Mouse (Mus musculus) forebrain, embryonic 11.5 days (tissue): ENCODE measurements at regions not wholly inside any gene's neighbourhood (a gene's known extent, or its start where the extent isn't known, plus 50 kb on each side); places are given as distances from the start of the nearest gene placed in this dataset.

Experiments
- ATAC-seq: fragments of 200-750 bp; cut with Nextera tagmentation; replicated peaks from 2 replicates; pipeline ENCODE4 v1.8.0; 2017; ENCODE audit warnings: moderate TSS enrichment; ENCODE audit not compliant: low FRiP score
- DNase-seq: peaks from one replicate; pipeline ENCODE4 v3.0.0-alpha.2; 2017; ENCODE audit warnings: low spot score
- H3K27ac ChIP-seq: fragments of 300-500 bp; sonication (generic); 2 replicates; pipeline ENCODE4 v1.5.1; 2014; ENCODE audit warnings: low read depth, low read length
- H3K27me3 ChIP-seq: fragments of 300-500 bp; sonication (generic); 2 replicates; pipeline ENCODE4 v1.6.1; 2014; ENCODE audit warnings: mild to moderate bottlenecking, low read length, mixed read lengths; ENCODE audit not compliant: control insufficient read depth, insufficient read depth
- H3K36me3 ChIP-seq: fragments of 300-500 bp; sonication (generic); 2 replicates; pipeline ENCODE4 v1.6.1; 2014; ENCODE audit warnings: mild to moderate bottlenecking, low read length, moderate library complexity, mixed read lengths; ENCODE audit not compliant: control insufficient read depth, insufficient read depth
- H3K4me1 ChIP-seq: fragments of 300-500 bp; sonication (generic); replicated peaks from 2 replicates; pipeline ENCODE4 v1.6.1; 2014; ENCODE audit warnings: low read length, mixed read lengths; ENCODE audit not compliant: control insufficient read depth, insufficient read depth
- H3K4me2 ChIP-seq: fragments of 300-500 bp; sonication (generic); 2 replicates; pipeline ENCODE4 v1.6.1; 2014; ENCODE audit warnings: low read depth, mild to moderate bottlenecking, low read length, moderate library complexity, mixed read lengths; ENCODE audit not compliant: severe bottlenecking
- H3K4me3 ChIP-seq: fragments of 300-500 bp; sonication (generic); 2 replicates; pipeline ENCODE4 v1.5.1; 2014; ENCODE audit warnings: low read depth, low read length
- H3K9ac ChIP-seq: fragments of 300-500 bp; sonication (generic); 2 replicates; pipeline ENCODE4 v1.6.1; 2014; ENCODE audit warnings: low read length
- H3K9me3 ChIP-seq: fragments of 300-500 bp; sonication (generic); 2 replicates; pipeline ENCODE4 v1.6.1; 2016; ENCODE audit warnings: low read length, mixed read lengths; ENCODE audit not compliant: control insufficient read depth
- WGBS: fragments of 180-500 bp; shearing (Covaris S2); extraction: QIAGEN DNeasy Blood & Tissue Kit; methylation state at CpG from one replicate; pipeline ENCODE4 v1.1.7; 2014; 5-methylcytosine and 5-hydroxymethylcytosine counted together

- no peaks in the 10 kb centered on the region for H3K4me1 ChIP-seq
- no peak overlapping the region for H3K4me3 ChIP-seq
- H3K27ac ChIP-seq: no peak overlapping the region
- H3K27me3 ChIP-seq: no peaks in the 10 kb centered on the region
- H3K9ac ChIP-seq: no peak overlapping the region
- DNase-seq (no peak), ATAC-seq (no peak)
- H3K9me3 ChIP-seq: no peaks in the 10 kb centered on the region
- no peak overlapping the region for H3K4me2 ChIP-seq
- H3K36me3 ChIP-seq: no peaks in the 10 kb centered on the region
- 87% methylated on average over 7 of the region's 7 CpGs for WGBS
Observed at GRCm38 (mm10) chr15:96770299-96770698, 70.8 kb upstream of the Slc38a2 start.

GRCm38 (mm10) chr15:96769751-96770150, 70.2 kb upstream of the Slc38a2 start:
- 85% methylated on average over 11 of the region's 11 CpGs for WGBS

GRCm38 (mm10) chr15:96768301-96768993, 68.9 kb upstream of the Slc38a2 start:
- H3K9ac ChIP-seq: no peak overlapping the region
- H3K4me3 ChIP-seq: no peak overlapping the region
- WGBS: 88% methylated on average over 19 of the region's 19 CpGs
- H3K4me2 ChIP-seq: no peak overlapping the region
- H3K9me3 ChIP-seq: no peaks in the 10 kb centered on the region
- DNase-seq: no peak
- H3K36me3 ChIP-seq: no peaks in the 10 kb centered on the region
- H3K4me1 ChIP-seq: no peaks in the 10 kb centered on the region
- no peak overlapping the region for H3K27ac ChIP-seq
- ATAC-seq: no peak
- no peaks in the 10 kb centered on the region for H3K27me3 ChIP-seq

More at GRCm38 (mm10) chr15:96769751-96770150, 70.2 kb upstream of the Slc38a2 start:
- H3K36me3 ChIP-seq: no peaks in the 10 kb centered on the region
- H3K27ac ChIP-seq: no peak overlapping the region
- no peaks in the 10 kb centered on the region for H3K9me3 ChIP-seq
- H3K4me1 ChIP-seq: no peaks in the 10 kb centered on the region
- H3K27me3 ChIP-seq: no peaks in the 10 kb centered on the region
- DNase-seq (no peak), ATAC-seq (no peak)
- H3K4me2 ChIP-seq: no peak overlapping the region
- no peak overlapping the region for H3K4me3 ChIP-seq
- no peak overlapping the region for H3K9ac ChIP-seq

- Histone ChIP-seq H3K4me3 (no peak overlapping the region), H3K4me2 (no peak overlapping the region), H3K27ac (no peak overlapping the region), H3K27me3 (no peaks in the 10 kb centered on the region), H3K9me3 (no peaks in the 10 kb centered on the region), H3K9ac (no peak overlapping the region), H3K4me1 (no peaks in the 10 kb centered on the region), H3K36me3 (no peaks in the 10 kb centered on the region)
- DNase-seq: no peak
- no peak for ATAC-seq
- WGBS: 91% methylated on average over 5 of the region's 5 CpGs
Observed at GRCm38 (mm10) chr15:96767188-96767587, 67.7 kb upstream of the Slc38a2 start.

- Histone ChIP-seq H3K4me1 (no peaks in the 10 kb centered on the region), H3K9ac (no peak overlapping the region), H3K4me2 (no peak overlapping the region), H3K4me3 (no peak overlapping the region), H3K9me3 (no peaks in the 10 kb centered on the region), H3K36me3 (no peaks in the 10 kb centered on the region), H3K27ac (no peak overlapping the region), H3K27me3 (no peaks in the 10 kb centered on the region)
- ATAC-seq: no peak
- 95% methylated on average over 9 of the region's 9 CpGs for WGBS
- no peak for DNase-seq
Observed at GRCm38 (mm10) chr15:96766238-96766637, 66.7 kb upstream of the Slc38a2 start.

GRCm38 (mm10) chr15:96763611-96764010, 64.1 kb upstream of the Slc38a2 start:
- ATAC-seq: no peak
- Histone ChIP-seq H3K36me3 (no peaks in the 10 kb centered on the region), H3K9me3 (no peaks in the 10 kb centered on the region)

GRCm38 (mm10) chr15:96759078-96759995, 59.8 kb upstream of the Slc38a2 start:
- no peak for ATAC-seq
- Histone ChIP-seq H3K4me3 (no peak overlapping the region), H3K27me3 (no peaks in the 10 kb centered on the region), H3K4me2 (no peak overlapping the region), H3K36me3 (no peaks in the 10 kb centered on the region), H3K9me3 (no peaks in the 10 kb centered on the region), H3K27ac (no peak overlapping the region), H3K4me1 (no peaks in the 10 kb centered on the region), H3K9ac (no peak overlapping the region)
- WGBS: 52% methylated on average over 13 of the region's 13 CpGs
- DNase-seq: no peak

More at GRCm38 (mm10) chr15:96763611-96764010, 64.1 kb upstream of the Slc38a2 start:
- no peak overlapping the region for H3K4me3 ChIP-seq
- WGBS: 76% methylated on average over 1 of the region's 1 CpGs
- no peak for DNase-seq
- H3K9ac ChIP-seq: no peak overlapping the region
- H3K4me1 ChIP-seq: no peaks in the 10 kb centered on the region
- H3K27ac ChIP-seq: no peak overlapping the region
- no peaks in the 10 kb centered on the region for H3K27me3 ChIP-seq
- H3K4me2 ChIP-seq: no peak overlapping the region

- Histone ChIP-seq H3K9me3 (no peaks in the 10 kb centered on the region), H3K27ac (no peak overlapping the region), H3K9ac (no peak overlapping the region), H3K4me2 (no peak overlapping the region), H3K4me3 (no peak overlapping the region), H3K4me1 (no peaks in the 10 kb centered on the region), H3K27me3 (no peaks in the 10 kb centered on the region), H3K36me3 (no peaks in the 10 kb centered on the region)
- ATAC-seq (no peak), DNase-seq (no peak)
- 89% methylated on average over 9 of the region's 9 CpGs for WGBS
Observed at GRCm38 (mm10) chr15:96757446-96758198, 58.1 kb upstream of the Slc38a2 start.
